Mouse (Mus musculus): ENCODE measurements around the gene Fam241b. TPM values are rescaled to one million over a fixed set of nuclear protein-coding genes. Genes with fewer than 3 reads are reported as not detected.

The Fam241b gene
- total RNA-seq, 2 experiments from 2014 or later: 1.2 to 4.2 TPM

- no peak for DNase-seq
These were observed 73.8 kb downstream of the Fam241b start for GRCm38 (mm10) chr10:62069946-62070345.

GRCm38 (mm10) chr10:62069398-62069797 is 74.3 kb downstream of the Fam241b start:
- no peak for DNase-seq

- no peak for DNase-seq
These were observed 75.2 kb downstream of the Fam241b start for GRCm38 (mm10) chr10:62068532-62068931.

GRCm38 (mm10) chr10:62066213-62066612 is 77.5 kb downstream of the Fam241b start:
- no peak for DNase-seq

- no peak for DNase-seq
These were observed 80.9 kb downstream of the Fam241b start for GRCm38 (mm10) chr10:62062786-62063185.

GRCm38 (mm10) chr10:62060969-62061678 is 82.6 kb downstream of the Fam241b start:
- no peak for DNase-seq

- DNase-seq: no peak
These were observed 83.4 kb downstream of the Fam241b start for GRCm38 (mm10) chr10:62060224-62060913.

- no peak for DNase-seq
These were observed 85.0 kb downstream of the Fam241b start for GRCm38 (mm10) chr10:62058508-62059375.

Other genes starting within 250 kb of the Fam241b start
- gene Col13a1, start 164.8 kb downstream of the Fam241b start, total RNA-seq (2021): 10 to 100 TPM in 1 of 2 experiments, 1 to 10 TPM in 1; 8.4 to 11.1 TPM
- gene Neurog3, start 10.8 kb downstream of the Fam241b start, total RNA-seq (2021): not detected
- gene Tspan15, start 87.3 kb upstream of the Fam241b start, total RNA-seq (2021): 10 to 100 TPM; 16.4 to 23.6 TPM
- 1 to 10 TPM; 9.0 to 9.5 TPM for gene Tacr2, start 108.5 kb upstream of the Fam241b start, total RNA-seq (2021)
- 10 to 100 TPM; 27.3 to 38.4 TPM for gene Hk1, start 236.0 kb upstream of the Fam241b start, total RNA-seq (2021)

All from adrenal gland, postnatal 10 days (tissue).